Mouse (Mus musculus) left cerebral cortex, adult 8-10 months (tissue): Measurements from ENCODE around the gene Map7. TPM values are rescaled to one million over a fixed set of nuclear protein-coding genes. Genes with fewer than 3 reads are reported as not detected.

Experiments
- DNase-seq, 2 experiments: peaks; one replicate each; pipeline ENCODE4 v3.0.0; 2022; ENCODE audit warnings: low spot score in 2 of 2
- total RNA-seq, 4 experiments: library from RNA; stranded (reverse); gene quantifications; 2 replicates each; pipeline ENCODE4 v1.2.4; 2022

Map7 gene
- 100 to 1,000 TPM; 124 to 135 (median 130) TPM for total RNA-seq

DNA sequence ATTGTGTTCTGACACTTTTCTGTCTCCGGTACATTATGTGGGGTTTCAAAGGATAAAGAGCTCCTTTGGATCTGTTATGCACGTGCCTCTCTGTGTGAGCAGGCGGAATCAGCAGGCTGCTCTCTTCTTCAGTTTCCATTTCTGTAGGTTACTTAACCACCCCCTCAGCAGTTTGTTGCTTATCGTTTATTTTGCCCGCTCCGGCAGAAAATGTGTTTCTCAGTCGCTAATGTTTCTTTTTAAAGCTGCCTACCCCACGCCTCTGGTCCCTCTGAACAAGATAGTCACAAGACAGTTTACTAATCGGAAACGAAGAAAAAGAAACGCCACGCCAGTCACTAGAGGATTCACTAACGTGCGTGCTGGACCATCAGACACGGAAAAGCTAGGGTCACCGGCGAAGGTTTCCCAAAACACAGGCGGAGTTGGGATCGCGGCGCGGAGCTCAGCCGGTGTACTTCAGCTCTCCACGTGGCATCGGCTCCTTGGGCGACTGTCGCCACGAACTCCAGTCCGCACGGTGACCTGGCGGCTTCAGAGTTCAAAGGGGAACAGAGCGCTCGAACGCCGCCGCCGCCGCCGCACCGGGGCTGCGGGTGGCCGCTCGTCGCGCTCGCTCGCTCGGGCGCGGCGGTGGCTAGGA lies at the start of gene Map7:
Map7 (plus strand) TSS at position 342 of the 643 bp plus-strand sequence.
- DNase-seq = peak in 1 of 2 experiments; percentile 55

DNA sequence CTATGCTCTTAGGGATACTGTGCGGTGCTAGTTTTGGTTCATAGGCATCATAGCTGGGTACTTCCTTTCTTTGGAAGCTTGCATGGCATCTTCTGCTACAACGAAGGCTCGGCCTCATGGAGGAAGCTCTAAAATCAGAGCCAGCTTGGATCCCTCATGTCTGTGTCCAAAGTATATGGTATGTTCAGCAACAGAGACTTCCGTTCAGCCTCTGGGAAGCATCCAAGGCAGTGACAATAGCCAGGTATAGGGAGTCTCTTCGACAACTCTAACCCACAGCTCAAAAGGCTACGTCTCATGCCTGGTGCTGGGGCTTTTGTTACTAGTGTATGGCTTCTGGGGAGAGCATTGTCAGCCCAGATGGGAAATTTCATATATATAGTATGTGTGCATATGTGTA lies 46.8 kb upstream of the Map7 start:
- no peak for DNase-seq

DNA sequence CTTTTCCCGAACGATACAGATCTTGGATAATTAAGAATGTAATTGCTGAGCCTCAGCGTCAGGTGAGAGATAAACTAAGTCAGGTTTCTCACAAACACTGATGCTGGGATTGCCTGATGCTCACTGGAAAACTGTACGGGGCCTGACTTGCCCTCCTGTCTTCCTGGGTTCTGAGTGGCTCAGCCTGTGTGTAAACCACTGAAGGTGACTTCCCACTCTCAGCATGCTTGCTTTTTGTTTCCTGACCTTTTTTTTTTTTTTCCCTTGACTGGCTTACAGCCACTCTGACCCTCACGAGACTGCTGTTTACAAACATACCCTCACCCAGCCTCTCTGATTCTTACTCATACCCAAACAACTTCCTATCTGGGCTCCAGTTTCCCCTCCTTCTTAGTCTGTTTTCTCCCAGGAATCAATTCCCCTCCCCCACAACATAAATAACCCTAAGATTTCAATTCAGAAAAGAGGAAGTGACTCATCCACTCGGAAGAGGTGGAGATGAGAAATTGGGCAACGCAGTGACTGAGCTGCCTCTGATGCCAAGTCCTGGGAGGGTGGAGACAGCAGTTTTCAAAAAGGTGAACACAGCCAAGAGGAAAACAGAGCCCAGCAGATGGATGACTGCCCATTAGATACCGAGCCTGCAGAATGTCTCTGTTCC lies 43.9 kb upstream of the Map7 start:
- DNase-seq = peak in 1 of 2 experiments; percentile 57

DNA sequence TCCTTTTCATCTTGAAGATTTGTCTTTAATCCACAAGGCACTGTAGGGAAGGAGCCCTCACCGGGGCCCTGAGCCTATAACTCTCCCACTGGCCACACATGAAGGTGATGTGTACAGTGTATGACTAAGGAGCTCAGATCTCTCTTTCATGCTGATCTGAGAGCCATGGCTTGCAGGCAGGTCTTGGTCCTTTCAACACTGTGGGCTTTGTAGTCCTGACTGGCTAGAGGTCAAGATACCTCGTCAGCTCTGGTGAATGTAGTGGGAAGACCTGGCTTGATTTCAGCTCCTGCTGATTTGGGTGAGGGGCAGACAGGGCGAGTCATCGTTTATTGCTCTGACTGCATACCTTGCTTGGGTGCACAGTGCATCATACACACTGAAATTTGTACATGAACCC lies 42.7 kb upstream of the Map7 start:
- DNase-seq = no peak

DNA sequence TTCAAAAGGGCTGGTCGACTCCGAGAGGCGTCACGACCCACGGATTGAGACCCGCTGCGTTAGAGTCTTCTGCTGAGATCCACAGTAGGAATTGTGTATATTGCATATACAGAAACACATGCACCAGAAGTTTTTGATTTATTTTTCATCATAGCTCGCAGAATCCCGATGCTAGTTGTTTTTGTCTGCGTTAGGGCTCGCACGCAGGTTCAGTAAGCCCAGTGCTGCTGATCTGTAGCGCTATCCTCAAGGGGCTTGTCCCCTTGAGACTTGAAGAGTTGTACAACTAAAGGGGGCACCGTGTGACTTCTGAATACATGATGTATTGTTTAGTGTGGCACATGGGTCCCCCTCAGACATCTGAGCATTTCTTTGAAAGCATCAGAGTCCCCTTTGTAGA lies 41.2 kb upstream of the Map7 start:
- no peak for DNase-seq

DNA sequence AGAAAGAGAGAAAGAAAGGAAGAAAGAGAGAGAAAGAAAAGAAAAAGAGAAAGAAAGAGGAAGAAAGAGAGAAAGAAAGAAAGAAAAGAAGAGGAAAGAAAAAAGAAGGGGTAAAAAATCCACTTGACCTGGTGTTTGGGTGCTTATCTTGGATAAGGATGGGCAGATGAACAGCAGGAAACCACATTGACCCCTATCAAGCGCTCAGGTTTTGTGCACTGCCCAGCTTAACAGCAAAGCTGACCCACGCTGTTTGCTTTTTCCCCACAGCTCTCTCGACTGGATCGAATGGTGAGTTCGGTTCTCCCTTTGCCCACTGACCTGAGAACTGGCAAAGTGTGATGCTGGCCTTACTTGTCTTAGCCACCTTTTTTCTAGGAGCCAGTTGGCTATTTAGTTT lies 36.8 kb upstream of the Map7 start:
- no peak for DNase-seq

DNA sequence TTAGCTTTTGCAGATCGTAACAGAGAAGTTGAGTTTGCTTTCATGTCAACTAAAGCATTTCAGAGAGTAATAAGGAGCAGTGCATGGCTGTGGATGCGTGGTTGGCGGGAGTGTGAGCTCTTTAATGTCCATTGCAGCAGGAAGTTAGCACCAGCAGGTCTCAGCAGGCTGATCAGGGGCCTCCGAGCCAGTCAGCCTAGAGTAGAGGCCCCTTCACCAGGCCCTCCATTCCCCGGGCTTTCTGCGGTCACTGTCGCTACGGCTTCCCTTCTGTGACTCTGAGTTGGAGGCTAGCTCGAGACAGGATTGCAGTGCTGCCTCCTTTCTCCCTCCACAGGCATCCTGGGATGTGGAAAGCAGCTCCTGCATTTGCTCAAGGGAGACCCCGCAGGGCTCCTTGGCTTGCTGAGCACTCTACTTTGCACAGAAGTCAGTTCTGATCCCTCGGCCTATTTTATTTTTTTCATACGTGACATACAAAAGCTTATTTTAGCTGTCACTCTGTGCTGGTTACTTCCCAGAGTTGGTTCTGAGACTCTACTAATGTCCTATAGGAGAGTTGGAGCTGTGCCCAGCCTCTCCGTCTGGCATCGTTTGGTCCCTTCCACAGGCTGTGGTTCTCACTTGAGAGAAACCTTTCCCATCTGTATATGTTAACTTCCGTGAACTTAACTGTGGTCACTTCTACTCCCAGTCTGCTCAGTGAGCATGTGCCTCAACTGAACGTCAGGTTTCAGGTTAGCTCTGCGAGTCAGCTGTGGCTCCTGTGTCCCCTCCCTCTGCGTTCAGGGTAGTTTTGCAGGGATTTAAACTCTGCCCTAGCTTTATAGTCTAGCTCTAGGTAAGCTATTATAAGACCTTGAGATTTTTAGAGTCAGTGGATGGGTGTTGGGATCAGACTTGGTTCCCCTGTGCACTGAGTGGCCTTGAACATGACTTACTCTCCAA lies 36.0 kb upstream of the Map7 start:
- peak in 1 of 2 experiments; percentile 36 for DNase-seq

DNA sequence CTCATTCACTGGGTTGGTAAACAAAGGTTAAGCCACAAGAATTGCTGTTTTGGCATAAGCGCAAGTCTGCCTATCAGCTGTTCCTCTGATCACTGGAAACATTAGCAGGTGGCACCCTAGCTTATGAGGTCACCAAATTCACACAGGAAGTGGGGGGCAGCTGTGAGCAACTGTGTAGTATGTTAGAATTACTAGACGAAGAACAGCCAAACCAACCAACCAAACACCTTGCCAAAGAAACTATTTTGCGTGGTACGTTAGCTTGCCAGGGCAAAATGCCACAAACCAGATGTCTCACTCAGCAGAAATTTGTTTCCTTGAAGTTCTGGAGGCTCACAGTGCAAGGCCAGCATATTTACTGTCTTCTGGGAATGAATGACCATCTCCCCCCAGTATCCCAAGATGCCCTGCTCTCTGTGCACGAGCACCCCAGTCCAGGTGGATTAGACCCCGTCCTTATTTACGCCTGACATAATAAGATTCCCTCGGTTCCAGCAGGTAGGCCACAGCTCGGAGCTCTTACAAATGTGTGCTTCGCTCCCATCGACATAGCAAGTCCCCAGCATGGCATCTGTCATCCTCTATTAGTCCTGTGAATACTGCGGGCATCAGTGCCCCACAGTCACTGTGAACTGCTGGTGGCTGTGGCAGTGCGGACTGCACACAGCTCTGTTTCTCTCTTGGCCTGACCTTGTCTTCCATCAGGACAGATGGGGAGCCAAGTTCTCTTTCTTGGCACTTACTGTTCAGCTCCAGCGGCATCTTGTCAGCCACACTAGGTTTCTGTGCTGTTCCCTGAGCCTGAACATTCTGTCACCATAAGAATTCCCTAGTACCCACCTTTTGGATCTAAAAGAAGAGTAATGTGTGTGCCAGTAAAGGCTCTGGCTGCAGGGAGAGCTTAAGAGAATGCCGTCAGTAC lies 28.5 kb upstream of the Map7 start:
- no peak for DNase-seq

DNA sequence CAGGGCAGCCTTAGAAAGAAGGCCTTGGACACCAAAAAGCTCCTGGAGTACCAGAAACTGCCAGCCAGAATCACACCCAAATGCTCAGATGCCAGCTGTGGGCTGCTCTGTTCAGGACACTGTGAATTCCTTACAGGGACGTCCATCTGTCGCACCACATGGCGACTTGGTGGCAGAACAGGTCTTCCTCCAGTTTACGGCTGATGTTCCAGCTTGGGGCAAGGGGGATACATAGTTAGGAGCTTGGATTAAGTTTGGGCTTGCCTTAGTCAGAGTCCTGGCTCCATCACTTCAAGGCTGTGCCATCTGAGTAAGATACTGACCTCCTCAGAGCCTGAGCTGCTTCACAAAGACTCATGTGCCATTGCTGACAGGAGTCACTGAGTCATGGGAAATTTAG lies 26.3 kb upstream of the Map7 start:
- DNase-seq = no peak

DNA sequence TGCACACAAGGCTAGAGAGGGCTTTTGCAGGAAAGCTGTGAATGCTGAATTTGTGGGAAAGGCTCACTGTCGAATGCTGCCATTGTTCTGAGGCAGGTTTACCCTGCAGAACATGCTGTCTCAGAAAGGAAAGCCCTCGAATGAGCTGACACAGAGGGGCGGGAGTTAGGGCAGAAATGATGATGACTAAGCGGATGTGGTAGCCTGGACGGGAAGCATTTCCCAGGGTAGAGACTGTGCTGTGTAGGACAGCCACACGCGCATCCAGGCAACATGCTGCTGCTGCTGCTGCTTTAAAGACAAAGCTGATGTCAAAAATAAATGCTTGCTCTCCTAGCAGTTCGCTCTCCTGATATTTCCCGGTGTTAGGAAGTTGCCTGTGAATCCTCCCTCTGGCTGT lies 24.9 kb upstream of the Map7 start:
- DNase-seq = no peak

DNA sequence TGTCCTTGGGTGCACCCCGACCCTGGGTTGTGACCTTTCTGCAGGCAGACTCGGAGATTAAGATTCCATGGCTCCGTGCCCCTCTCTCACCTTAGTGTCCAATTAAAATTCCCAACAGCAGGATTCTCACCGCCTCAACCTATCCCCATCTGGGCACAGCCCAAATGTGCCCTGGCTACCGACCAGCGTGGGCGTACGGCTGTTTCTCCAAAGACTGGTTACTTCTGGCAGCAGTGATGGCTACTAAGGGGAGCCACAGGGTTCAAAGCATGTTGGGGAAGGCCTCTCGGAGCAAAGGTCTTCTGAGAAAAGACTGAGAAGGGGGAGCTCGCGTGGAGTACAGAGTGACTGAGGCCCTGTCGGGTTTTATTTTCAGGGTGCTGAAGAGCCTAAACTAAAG lies 23.7 kb upstream of the Map7 start:
- DNase-seq = no peak

DNA sequence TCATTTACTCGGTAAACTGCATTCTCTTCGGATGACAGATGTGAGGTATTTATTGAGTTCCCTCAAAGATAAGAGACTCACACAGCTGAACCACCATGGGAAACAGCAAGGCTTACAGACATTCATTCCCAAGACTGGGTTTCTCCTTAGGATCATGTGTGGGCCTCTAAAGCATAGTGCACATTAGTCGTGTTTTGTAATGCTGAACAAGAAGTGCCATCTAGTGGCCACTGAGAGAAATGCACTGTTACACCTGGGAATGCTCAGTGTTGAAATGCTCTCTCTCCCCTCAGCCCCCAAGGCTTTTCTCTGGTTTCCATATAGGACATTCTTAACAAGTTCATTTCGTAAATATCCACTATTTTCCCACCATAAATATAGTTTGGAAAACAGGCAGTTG lies 23.0 kb upstream of the Map7 start:
- DNase-seq = peak; percentile 37 to 43

DNA sequence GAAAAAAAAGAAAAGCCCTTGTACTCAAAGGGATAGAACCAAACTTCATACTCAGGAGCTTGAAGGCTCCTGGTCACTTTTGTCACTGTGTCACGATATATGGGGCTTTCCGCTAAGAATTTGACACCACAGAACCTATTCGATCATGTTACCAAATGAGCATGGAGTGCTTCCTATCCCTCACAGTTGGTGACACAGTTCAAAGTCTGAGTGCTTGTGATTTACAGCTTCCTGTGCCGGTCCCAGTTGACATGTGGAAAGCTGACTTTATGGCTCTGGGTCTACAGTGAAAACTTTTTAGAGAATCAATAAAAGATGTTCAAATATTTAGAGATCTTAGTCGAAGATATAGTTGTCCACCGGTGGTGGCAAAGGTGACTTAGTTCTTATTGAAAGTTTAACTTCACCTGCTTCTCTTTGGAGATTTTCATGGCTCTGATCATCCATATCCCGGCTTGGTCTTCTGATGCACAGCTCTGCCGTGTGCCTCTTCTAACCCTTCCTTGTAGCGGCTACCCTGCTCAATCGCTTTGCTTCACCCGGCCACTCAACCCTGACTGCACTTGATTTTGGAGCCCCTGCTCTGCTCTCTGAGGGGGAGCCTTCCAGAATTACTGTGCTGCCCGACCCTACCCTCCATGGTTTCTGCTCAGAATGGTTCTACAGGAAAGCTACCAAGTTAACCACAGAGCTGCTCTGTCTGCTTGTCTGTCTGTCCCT lies 15.2 kb upstream of the Map7 start:
- no peak for DNase-seq

DNA sequence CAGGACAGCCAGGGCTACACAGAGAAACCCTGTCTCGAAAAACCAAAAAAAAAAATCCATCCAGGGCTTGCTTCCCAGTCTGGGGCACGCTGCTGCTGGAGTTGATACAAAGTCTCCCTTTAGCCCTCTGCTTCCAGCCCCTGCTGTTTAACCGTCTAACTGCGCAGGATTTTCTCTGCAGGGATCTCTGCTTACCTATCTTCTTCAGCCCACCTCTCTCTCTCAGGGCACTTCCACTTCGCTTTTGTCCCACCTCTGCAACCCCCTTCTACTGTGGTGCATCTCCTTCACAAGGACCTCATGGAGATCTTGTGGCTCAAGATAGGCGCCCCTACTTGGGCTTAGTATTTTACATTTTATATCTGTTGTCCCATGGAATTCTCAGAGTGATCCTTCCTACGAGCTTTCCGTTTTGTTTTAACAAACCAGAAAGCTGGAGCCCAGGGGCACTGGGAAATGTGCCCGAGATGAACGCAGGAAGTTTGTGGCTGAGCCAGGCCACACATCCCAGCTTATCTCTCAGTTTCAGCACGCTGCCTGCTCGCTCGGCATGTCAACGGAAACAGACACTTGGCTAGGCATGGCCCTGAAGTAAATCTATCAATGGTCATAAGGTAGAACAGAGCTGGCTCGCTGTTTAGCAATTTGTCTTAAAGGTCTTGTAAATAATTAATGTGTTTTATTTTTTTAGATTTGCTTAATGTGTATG lies 12.8 kb upstream of the Map7 start:
- no peak for DNase-seq

DNA sequence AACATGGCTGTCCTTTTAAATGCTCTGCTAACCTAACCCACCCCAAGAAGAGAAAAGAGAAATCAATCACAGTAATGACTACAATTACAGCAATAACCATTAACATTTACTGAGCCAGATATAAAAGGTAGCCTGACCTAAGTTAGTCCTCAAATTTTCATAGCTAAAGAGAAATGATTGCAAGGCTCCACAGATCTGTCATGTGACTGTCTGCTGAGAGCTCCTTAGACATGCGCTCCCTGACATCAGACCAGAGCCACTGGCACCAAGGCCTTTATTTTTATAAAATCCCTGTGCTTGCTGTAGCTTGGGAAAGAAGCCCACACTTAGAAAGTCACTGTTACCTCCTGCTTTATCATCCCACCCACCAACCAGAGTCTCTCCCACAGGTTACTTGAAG lies 11.8 kb upstream of the Map7 start:
- no peak for DNase-seq

DNA sequence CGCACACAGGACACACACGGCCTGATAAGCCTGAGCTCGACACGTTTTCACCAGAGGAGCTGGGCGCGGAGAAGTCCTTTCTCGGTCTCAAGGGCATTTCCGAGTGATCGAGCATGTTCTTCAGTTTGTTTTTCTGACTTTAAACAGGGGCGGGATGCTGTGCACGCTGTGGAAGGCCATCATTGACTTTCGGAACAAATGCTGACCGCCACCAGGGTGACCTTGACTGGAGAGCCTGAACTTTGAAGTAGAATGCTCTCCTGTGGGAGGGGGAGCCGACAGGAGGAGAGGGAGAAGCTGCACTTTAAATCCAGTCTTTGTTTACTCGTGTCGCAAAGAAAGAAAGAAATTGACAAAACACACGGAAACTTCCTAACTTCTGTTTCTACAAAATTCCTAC lies 6.9 kb upstream of the Map7 start:
- DNase-seq = no peak

DNA sequence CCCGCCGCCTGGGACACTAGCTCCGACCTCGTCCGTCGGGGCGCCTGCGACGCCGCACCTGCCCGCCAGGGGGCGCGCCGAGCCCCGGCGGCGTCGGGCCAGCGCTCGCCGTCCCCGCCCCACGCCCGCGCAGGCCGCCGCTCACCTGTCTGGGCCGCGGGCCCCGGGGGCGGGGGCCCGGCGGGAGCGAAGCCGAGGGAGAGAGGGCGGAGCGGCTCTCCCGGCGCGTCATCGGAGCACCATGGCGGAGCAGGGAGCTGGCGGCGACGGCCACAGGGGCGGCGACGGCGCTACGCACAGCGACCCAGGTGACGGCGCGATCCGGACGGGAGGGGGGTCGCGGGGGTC lies 476 bp downstream of the Map7 start:
- peak in 1 of 2 experiments; percentile 52 for DNase-seq

DNA sequence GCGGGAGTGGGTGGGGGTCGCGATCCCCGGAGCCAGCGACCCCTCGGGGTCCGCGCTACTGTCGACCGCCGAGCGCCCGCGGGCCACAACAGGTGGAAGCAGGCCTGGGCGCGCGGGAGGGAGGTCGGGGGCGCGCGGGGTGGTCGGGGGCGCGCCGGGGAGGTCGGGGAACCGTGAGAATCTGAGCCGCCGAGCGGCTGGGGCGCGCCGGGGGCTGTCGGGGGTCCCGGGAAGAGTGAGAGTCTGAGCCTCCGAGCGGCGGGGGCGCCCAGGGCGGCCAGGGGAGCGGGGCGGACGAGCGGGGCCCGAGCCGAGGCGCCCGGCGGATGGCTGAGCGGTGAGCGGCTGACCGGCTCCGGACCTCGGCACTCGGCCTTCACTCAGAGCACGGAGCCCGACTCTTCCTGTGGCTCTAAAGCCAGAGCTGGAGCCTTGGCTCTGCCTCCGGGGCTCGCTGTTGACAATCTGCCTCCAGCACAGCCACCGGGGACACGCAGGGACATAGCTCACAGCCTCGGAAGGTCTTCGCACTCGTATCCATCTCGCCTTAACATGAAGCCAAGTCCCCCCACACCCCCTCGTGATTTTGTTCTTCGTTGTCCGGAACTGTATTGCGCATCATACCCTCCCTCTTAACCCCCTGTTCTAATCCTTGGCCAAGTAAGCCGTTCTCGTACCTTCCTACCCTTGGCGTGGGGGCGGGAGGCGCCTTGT lies 1.0 kb downstream of the Map7 start:
- peak in 1 of 2 experiments; percentile 48 for DNase-seq

DNA sequence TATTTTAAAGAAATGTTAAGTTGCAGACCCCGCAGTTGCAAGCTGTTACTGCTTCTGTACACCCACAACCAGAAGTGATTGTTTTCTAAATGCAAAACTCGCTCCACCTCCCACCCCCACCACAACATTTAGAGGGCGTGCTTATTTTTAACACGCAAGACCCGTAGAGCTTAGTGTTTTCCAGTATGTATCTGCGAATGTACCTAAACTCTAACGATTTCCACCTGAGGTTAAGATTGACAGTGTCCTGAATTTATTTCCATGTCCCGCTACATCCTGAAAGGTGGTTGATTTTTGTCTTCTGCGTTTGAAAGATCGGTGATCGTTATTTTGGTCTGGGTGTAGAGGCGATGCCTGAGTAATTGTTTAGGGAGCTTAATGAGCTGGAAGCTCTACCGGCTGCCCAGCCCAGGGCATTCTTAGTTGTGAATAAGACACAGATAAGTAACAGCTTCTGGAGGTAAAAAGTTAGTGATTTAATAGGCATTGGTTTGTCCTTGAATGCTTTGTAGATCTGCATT lies 1.6 kb downstream of the Map7 start:
- peak in 1 of 2 experiments; percentile 85 for DNase-seq
